ENCODE assay signal across 25 mouse cellular contexts in the genomic region with DNA sequence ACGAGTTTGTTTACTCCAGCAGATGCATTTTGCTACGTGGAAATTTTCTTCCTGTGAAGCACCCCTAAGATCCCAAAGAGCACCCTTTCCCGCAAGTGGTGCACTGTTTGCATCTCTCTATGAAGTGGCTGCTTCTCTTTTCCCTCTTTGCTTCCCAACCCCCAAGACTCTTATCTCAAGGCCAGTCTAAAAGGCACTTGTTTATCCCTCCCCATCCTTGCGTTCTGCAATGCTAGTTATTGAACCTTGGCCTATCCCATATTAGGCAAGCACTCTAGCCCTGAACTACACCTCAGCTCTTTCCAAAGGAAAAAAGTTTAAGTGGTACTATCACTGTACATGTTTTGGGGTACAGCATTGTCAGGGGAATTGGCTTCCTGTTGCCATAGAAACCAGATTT.
DNase-seq lines count a peak whose midpoint lies in the region; ATAC-seq and TF ChIP-seq lines count a peak whose summit lies in the region.
"Had no signal": no experiment of that assay in that cellular context is flagged by ENCODE, and none has a peak within 500 bp of the region (broad histone marks: within the 10 kb centered on the region; RNA-seq: fewer than 3 reads in every experiment).

No protein-coding gene starts in this region.

- no peak overlapping the region for H3K4me3 ChIP-seq in intestine, embryonic 15.5 days (replicated peaks)
- no peak overlapping the region for H3K4me3 ChIP-seq in intestine, postnatal 0 days (ENCODE audit: low read depth, low read length)
- no peak overlapping the region for H3K4me3 ChIP-seq in lung, embryonic 15.5 days
- H3K4me3 ChIP-seq: embryonic facial prominence, embryonic 12.5 days; embryonic facial prominence, embryonic 15.5 days; heart, embryonic 12.5 days; heart, embryonic 15.5 days; hindbrain, embryonic 10.5 days; hindbrain, embryonic 13.5 days had no signal

- peak; percentile 24; the same call in 1 of the 2 replicates for ATAC-seq in intestine, embryonic 15.5 days
- ATAC-seq in intestine, postnatal 0 days, result no peak
- ATAC-seq in lung, embryonic 15.5 days (ENCODE audit: borderline replicate concordance, extremely low read depth, low FRiP score, low TSS enrichment), result no peak
- ATAC-seq: forebrain, embryonic 14.5 days; hindbrain, embryonic 16.5 days; Patski had no signal

- no peak overlapping the region for H3K4me2 ChIP-seq in intestine, embryonic 15.5 days (replicated peaks)
- no peak overlapping the region for H3K4me2 ChIP-seq in intestine, postnatal 0 days (replicated peaks; ENCODE audit: low read depth)
- no peak overlapping the region for H3K4me2 ChIP-seq in lung, embryonic 15.5 days
- H3K4me2 ChIP-seq: embryonic facial prominence, embryonic 12.5 days; embryonic facial prominence, embryonic 15.5 days; heart, embryonic 12.5 days; heart, embryonic 15.5 days; hindbrain, embryonic 13.5 days had no signal

- no peak for DNase-seq in lung, postnatal 10 days
- DNase-seq in ovary, adult 18-20 months (ENCODE audit: low spot score), result peak; percentile 13
- DNase-seq in ovary, postnatal 10 days (ENCODE audit: low spot score), result no peak
- DNase-seq in lung, postnatal 36 days, result peak; percentile 40
- no peak for DNase-seq in frontal cortex, postnatal 10 days (ENCODE audit: low spot score in 2 of 2)
- DNase-seq: B cell, adult 2 months; cerebellum, adult 18-20 months; cerebellum, adult 9-10 months; forebrain, postnatal 0 days; gastrocnemius, postnatal 10 days; heart, postnatal 10 days had no signal

- no peaks in the 10 kb centered on the region for H3K4me1 ChIP-seq in intestine, embryonic 15.5 days (replicated peaks)
- H3K4me1 ChIP-seq in intestine, postnatal 0 days (replicated peaks; ENCODE audit: control insufficient read depth, insufficient read depth, low read length), result no peaks in the 10 kb centered on the region
- H3K4me1 ChIP-seq in lung, embryonic 15.5 days, result peaks cover 3% of the 10 kb centered on the region; the same call in 1 of the 2 replicates
- H3K4me1 ChIP-seq: embryonic facial prominence, embryonic 12.5 days; embryonic facial prominence, embryonic 15.5 days; hindbrain, embryonic 10.5 days; hindbrain, embryonic 13.5 days had no signal

- no peak overlapping the region for H3K9ac ChIP-seq in intestine, embryonic 15.5 days
- no peak overlapping the region for H3K9ac ChIP-seq in intestine, postnatal 0 days (ENCODE audit: low read depth, low read length)
- H3K9ac ChIP-seq in lung, embryonic 15.5 days, result no peak overlapping the region
- H3K9ac ChIP-seq: embryonic facial prominence, embryonic 12.5 days; embryonic facial prominence, embryonic 15.5 days; forebrain, postnatal 0 days; heart, embryonic 12.5 days; heart, embryonic 15.5 days; hindbrain, embryonic 13.5 days had no signal

- no peaks in the 10 kb centered on the region for H3K36me3 ChIP-seq in intestine, embryonic 15.5 days
- peaks cover 12% of the 10 kb centered on the region; the same call in 1 of the 2 replicates for H3K36me3 ChIP-seq in intestine, postnatal 0 days (ENCODE audit: control insufficient read depth, insufficient read depth)
- H3K36me3 ChIP-seq in lung, embryonic 15.5 days, result 0 out of 2 replicates have a peak, but pooled peaks cover 9% of the 10 kb centered on the region
- H3K36me3 ChIP-seq: hindbrain, embryonic 13.5 days had no signal

- no peak for TF ChIP-seq CTCF in intestine, postnatal 0 days (IDR thresholded peaks at IDR 0.05; ENCODE audit: low read depth)

- H3K9me3 ChIP-seq in intestine, embryonic 15.5 days, result no peaks in the 10 kb centered on the region
- no peaks in the 10 kb centered on the region for H3K9me3 ChIP-seq in intestine, postnatal 0 days (ENCODE audit: control insufficient read depth)
- H3K9me3 ChIP-seq in lung, embryonic 15.5 days, result no peaks in the 10 kb centered on the region
- H3K9me3 ChIP-seq: embryonic facial prominence, embryonic 12.5 days; embryonic facial prominence, embryonic 15.5 days; G1E; heart, embryonic 12.5 days; heart, embryonic 15.5 days; hindbrain, embryonic 10.5 days; hindbrain, embryonic 13.5 days had no signal

- WGBS in intestine, embryonic 15.5 days, result 46% methylated on average over 4 of the region's 4 CpGs
- 47% methylated on average over 4 of the region's 4 CpGs for WGBS in intestine, postnatal 0 days
- whole genome bisulfite sequencing in lung, embryonic 15.5 days, result 36% methylated on average over 4 of the region's 4 CpGs

- no peak overlapping the region for H3K27ac ChIP-seq in intestine, embryonic 15.5 days
- no peak overlapping the region for H3K27ac ChIP-seq in intestine, postnatal 0 days (ENCODE audit: low read depth, low read length)
- 0 out of 2 replicates have a peak overlapping the region, but pooled peaks have one; percentile 24 for H3K27ac ChIP-seq in lung, embryonic 15.5 days
- H3K27ac ChIP-seq: embryonic facial prominence, embryonic 12.5 days; embryonic facial prominence, embryonic 15.5 days; heart, embryonic 15.5 days; hindbrain, embryonic 10.5 days; hindbrain, embryonic 13.5 days had no signal

- no peaks in the 10 kb centered on the region for H3K27me3 ChIP-seq in intestine, embryonic 15.5 days (replicated peaks)
- no peaks in the 10 kb centered on the region for H3K27me3 ChIP-seq in intestine, postnatal 0 days (replicated peaks; ENCODE audit: control insufficient read depth, insufficient read depth, low read length)
- no peaks in the 10 kb centered on the region for H3K27me3 ChIP-seq in lung, embryonic 15.5 days
- H3K27me3 ChIP-seq: CH12.LX; embryonic facial prominence, embryonic 12.5 days; embryonic facial prominence, embryonic 15.5 days; heart, embryonic 12.5 days; heart, embryonic 15.5 days; hindbrain, embryonic 13.5 days; Patski had no signal

Comparison
In these comparisons a context has a peak if more than half of its experiments do, and no peak if none do; other contexts are left out.
1. DNase-seq: peak in ovary, adult 18-20 months (single experiment) and lung, postnatal 36 days (single experiment); none in lung, postnatal 10 days (single experiment), ovary, postnatal 10 days (single experiment) and frontal cortex, postnatal 10 days (0 of 2).